In the genomic region with DNA sequence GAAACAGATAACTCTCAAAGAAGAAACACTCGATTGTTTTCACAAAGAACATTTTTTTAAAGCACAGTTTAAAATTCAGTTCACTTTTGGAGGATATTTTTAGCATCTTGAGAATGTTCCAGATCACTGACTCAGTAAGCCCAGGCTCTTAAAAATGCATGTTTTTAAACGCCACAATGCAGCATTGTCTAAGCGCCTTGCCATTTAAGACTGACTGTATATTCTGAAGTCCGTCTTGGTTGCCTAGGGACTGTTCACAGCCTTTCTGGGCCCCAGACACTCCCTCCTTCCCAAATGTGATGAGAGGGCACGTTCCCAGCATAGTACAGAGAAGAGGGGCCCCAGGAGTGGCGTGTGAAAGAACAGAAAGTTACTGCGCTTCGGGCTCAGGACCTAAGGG, we compare ENCODE assay signal across 11 mouse cellular contexts. TPM values are rescaled to one million over a fixed set of nuclear protein-coding genes. Genes with fewer than 3 reads are reported as not detected.
DNase-seq lines count a peak whose midpoint lies in the region; ATAC-seq and TF ChIP-seq lines count a peak whose summit lies in the region.
"Had no signal": no experiment of that assay in that cellular context is flagged by ENCODE, and none has a peak within 500 bp of the region (broad histone marks: within the 10 kb centered on the region; RNA-seq: fewer than 3 reads in every experiment).

No protein-coding gene starts in this region.

- no peaks in the 10 kb centered on the region for H3K4me1 ChIP-seq in forebrain, postnatal 0 days (ENCODE audit: insufficient read depth)
- peaks cover 7% of the 10 kb centered on the region; the same call in 1 of the 2 replicates for H3K4me1 ChIP-seq in forebrain, embryonic 12.5 days
- H3K4me1 ChIP-seq in limb, embryonic 15.5 days = peaks cover 7% of the 10 kb centered on the region

- H3K27me3 ChIP-seq in forebrain, postnatal 0 days (ENCODE audit: insufficient read depth, low read length) = no peaks in the 10 kb centered on the region
- no peaks in the 10 kb centered on the region for H3K27me3 ChIP-seq in forebrain, embryonic 12.5 days
- H3K27me3 ChIP-seq in Patski = no peaks in the 10 kb centered on the region
- H3K27me3 ChIP-seq in limb, embryonic 15.5 days = no peaks in the 10 kb centered on the region

- ATAC-seq in forebrain, postnatal 0 days = peak; percentile 53; the same call in 1 of the 2 replicates
- no peak for ATAC-seq in forebrain, embryonic 12.5 days (ENCODE audit: low FRiP score)
- ATAC-seq in Patski = peak; percentile 71
- no peak for ATAC-seq in limb, embryonic 15.5 days (ENCODE audit: insufficient number of reproducible peaks, low FRiP score, low TSS enrichment, low read depth)
- ATAC-seq: intestine, postnatal 0 days had no signal

- peak; percentile 24 for DNase-seq in forebrain, postnatal 0 days
- peak in 1 of 2 experiments; percentile 20 for DNase-seq in left cerebral cortex, adult 2 months (ENCODE audit: extremely low spot score in 1 of 2, low spot score in 2 of 2)
- DNase-seq in left cerebral cortex, adult 8-10 months (ENCODE audit: low spot score in 2 of 2) = no peak
- peak; percentile 69 for DNase-seq in Patski (ENCODE audit: low read depth, low spot score)
- DNase-seq in urinary bladder, postnatal 14 days (ENCODE audit: low spot score) = no peak
- no peak for DNase-seq in ovary, postnatal 36 days (ENCODE audit: low spot score)

- H3K9me3 ChIP-seq in forebrain, postnatal 0 days (ENCODE audit: low read length) = no peaks in the 10 kb centered on the region
- no peaks in the 10 kb centered on the region for H3K9me3 ChIP-seq in forebrain, embryonic 12.5 days
- no peaks in the 10 kb centered on the region for H3K9me3 ChIP-seq in limb, embryonic 15.5 days

- H3K27ac ChIP-seq in forebrain, postnatal 0 days (ENCODE audit: low read depth, low read length) = no peak overlapping the region
- no peak overlapping the region for H3K27ac ChIP-seq in forebrain, embryonic 12.5 days
- peak overlapping the region; percentile 4; the same call in 1 of the 2 replicates for H3K27ac ChIP-seq in left cerebral cortex, adult 2 months
- peak overlapping the region; percentile 67 for H3K27ac ChIP-seq in limb, embryonic 15.5 days

- intact Hi-C loops in left cerebral cortex, adult 2 months (cut with DNase I) = no loop called here

- POLR2A ChIA-PET in Patski (lab: Charles Lee) = no interaction called here

- H3K4me2 ChIP-seq in forebrain, postnatal 0 days (ENCODE audit: low read depth) = no peak overlapping the region
- H3K4me2 ChIP-seq in forebrain, embryonic 12.5 days = no peak overlapping the region
- H3K4me2 ChIP-seq in limb, embryonic 15.5 days = no peak overlapping the region

- WGBS in forebrain, postnatal 0 days = 27% methylated on average over 8 of the region's 8 CpGs
- WGBS in forebrain, embryonic 12.5 days = 47% methylated on average over 8 of the region's 8 CpGs
- WGBS in limb, embryonic 15.5 days = 44% methylated on average over 8 of the region's 8 CpGs

- TF ChIP-seq CTCF in forebrain, postnatal 0 days (IDR thresholded peaks at IDR 0.05; ENCODE audit: low read depth) = no peak
- TF ChIP-seq CTCF in left cerebral cortex, adult 2 months (IDR thresholded peaks at IDR 0.05) = no peak
- no peak for TF ChIP-seq CTCF in Patski (IDR thresholded peaks at IDR 0.05)

- no peak overlapping the region for H3K9ac ChIP-seq in forebrain, postnatal 0 days
- H3K9ac ChIP-seq in forebrain, embryonic 12.5 days = no peak overlapping the region
- no peak overlapping the region for H3K9ac ChIP-seq in limb, embryonic 15.5 days

- no peak overlapping the region for H3K4me3 ChIP-seq in forebrain, postnatal 0 days (ENCODE audit: low read depth, low read length)
- no peak overlapping the region for H3K4me3 ChIP-seq in forebrain, embryonic 12.5 days (replicated peaks)
- no peak overlapping the region for H3K4me3 ChIP-seq in left cerebral cortex, adult 2 months
- no peak overlapping the region for H3K4me3 ChIP-seq in limb, embryonic 15.5 days

- H3K36me3 ChIP-seq in forebrain, postnatal 0 days (ENCODE audit: insufficient read depth) = no peaks in the 10 kb centered on the region
- H3K36me3 ChIP-seq in forebrain, embryonic 12.5 days (replicated peaks) = no peaks in the 10 kb centered on the region
- no peaks in the 10 kb centered on the region for H3K36me3 ChIP-seq in limb, embryonic 15.5 days

- in situ Hi-C loops in Patski (cut with MboI; ENCODE audit: low pct_unique_long_range_greater_than_20kb) = no loop called here

- CTCF ChIA-PET in Patski (lab: Charles Lee) = no interaction called here

RNA-seq across cellular contexts. Expression of a gene that starts 32.1 kb away (rescaled TPM):
- 30.7 and 30.8 TPM in 2 replicates for total RNA-seq in forebrain, postnatal 0 days (2014; rRNA removed)
- polyA plus RNA-seq in forebrain, postnatal 0 days (2015; fragmentation: Nextera tagmentation; extraction: Ambion mirVana) = 31.2 and 37.1 TPM in 2 replicates
- polyA plus RNA-seq in forebrain, embryonic 12.5 days (2016; fragmentation: Nextera tagmentation; extraction: Ambion mirVana) = 41.3 and 42.2 TPM in 2 replicates
- total RNA-seq in left cerebral cortex, adult 2 months (2021) = 10 to 100 TPM; 29.2 to 31.4 TPM
- 10 to 100 TPM; 29.9 to 35.5 (median 30.9) TPM for total RNA-seq in left cerebral cortex, adult 8-10 months (2022)
- 52.8 TPM for polyA plus RNA-seq in Patski (2021)
- polyA plus RNA-seq in limb, embryonic 15.5 days (2015; fragmentation: Nextera tagmentation; extraction: Ambion mirVana) = 82.1 and 85.3 TPM in 2 replicates

RNA-seq across cellular contexts. Expression of a gene that starts 39.6 kb away (rescaled TPM):
- not detected in 2 replicates for total RNA-seq in forebrain, postnatal 0 days (2014; rRNA removed)
- polyA plus RNA-seq in forebrain, postnatal 0 days (2015; fragmentation: Nextera tagmentation; extraction: Ambion mirVana) = 0.28 TPM in 1 of 2 replicates, not detected in the other
- polyA plus RNA-seq in forebrain, embryonic 12.5 days (2016; fragmentation: Nextera tagmentation; extraction: Ambion mirVana) = not detected in 2 replicates
- total RNA-seq in left cerebral cortex, adult 2 months (2021) = not detected
- total RNA-seq in left cerebral cortex, adult 8-10 months (2022) = not detected
- not detected for polyA plus RNA-seq in Patski (2021)
- polyA plus RNA-seq in limb, embryonic 15.5 days (2015; fragmentation: Nextera tagmentation; extraction: Ambion mirVana) = 0.22 TPM in 1 of 2 replicates, not detected in the other
- total RNA-seq: gastrocnemius, adult 18-20 months; left cerebral cortex, postnatal 36 days had no signal
- polyA plus RNA-seq: intestine, postnatal 0 days had no signal

Comparison
In these comparisons a context has a peak if more than half of its experiments do, and no peak if none do; other contexts are left out.
1. ATAC-seq: peak in forebrain, postnatal 0 days (single experiment) and Patski (single experiment); none in forebrain, embryonic 12.5 days (single experiment) and limb, embryonic 15.5 days (single experiment).
2. DNase-seq: peak in forebrain, postnatal 0 days (single experiment) and Patski (single experiment); none in left cerebral cortex, adult 8-10 months (0 of 2), urinary bladder, postnatal 14 days (single experiment) and ovary, postnatal 36 days (single experiment).
3. H3K27ac ChIP-seq: peak in left cerebral cortex, adult 2 months (single experiment) and limb, embryonic 15.5 days (single experiment); none in forebrain, postnatal 0 days (single experiment) and forebrain, embryonic 12.5 days (single experiment).